Comparison of ENCODE assay signal across 9 mouse cellular contexts in the genomic region with DNA sequence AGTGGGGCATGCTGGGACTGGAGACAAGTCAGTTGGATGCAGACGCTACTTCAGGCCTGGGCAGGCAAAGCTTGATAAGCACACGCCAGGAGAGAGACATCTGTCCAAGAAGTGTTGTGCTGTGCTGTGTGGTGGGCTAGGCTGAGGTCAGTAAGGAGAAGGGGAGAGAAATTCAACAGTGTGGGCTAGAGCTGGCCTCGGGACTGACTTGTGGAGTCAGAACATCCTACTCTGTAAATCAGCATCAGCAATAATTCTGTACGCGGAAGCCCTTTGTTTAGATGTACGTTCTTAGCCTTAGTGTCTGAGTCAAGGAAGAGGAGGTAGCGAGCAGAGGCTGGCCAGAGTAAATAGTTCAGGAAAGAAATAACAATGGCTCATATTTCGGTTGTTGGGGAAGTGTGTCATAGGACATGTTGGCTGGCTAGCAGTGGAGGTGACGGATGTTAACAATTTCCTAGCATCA. TPM values are rescaled to one million over a fixed set of nuclear protein-coding genes. Genes with fewer than 3 reads are reported as not detected.
DNase-seq lines count a peak whose midpoint lies in the region; ATAC-seq and TF ChIP-seq lines count a peak whose summit lies in the region.
"Had no signal": no experiment of that assay in that cellular context is flagged by ENCODE, and none has a peak within 500 bp of the region (broad histone marks: within the 10 kb centered on the region; RNA-seq: fewer than 3 reads in every experiment).

No protein-coding gene starts in this region.

- TF ChIP-seq CTCF in embryonic fibroblast, embryonic 13.5 days (IDR thresholded peaks at IDR 0.05; ENCODE audit: borderline replicate concordance, insufficient read depth, low read length): no peak
- no peak for TF ChIP-seq CTCF in small intestine, adult 2 months (IDR thresholded peaks at IDR 0.05; ENCODE audit: extremely low read depth, insufficient read length, insufficient replicate concordance, low read depth, low read length)

- H3K9ac ChIP-seq in lung, embryonic 15.5 days: no peak overlapping the region
- H3K9ac ChIP-seq in kidney, embryonic 16.5 days (replicated peaks; ENCODE audit: low read length): no peak overlapping the region
- H3K9ac ChIP-seq: hindbrain, embryonic 15.5 days had no signal

- no peaks in the 10 kb centered on the region for H3K9me3 ChIP-seq in lung, embryonic 15.5 days
- H3K9me3 ChIP-seq in kidney, embryonic 16.5 days (ENCODE audit: low read length): no peaks in the 10 kb centered on the region
- H3K9me3 ChIP-seq: hindbrain, embryonic 15.5 days had no signal

- no peak overlapping the region for H3K4me3 ChIP-seq in lung, embryonic 15.5 days
- no peak overlapping the region for H3K4me3 ChIP-seq in embryonic fibroblast, embryonic 13.5 days (ENCODE audit: insufficient read depth, low read length)
- H3K4me3 ChIP-seq in kidney, embryonic 16.5 days (ENCODE audit: low read length): no peak overlapping the region
- H3K4me3 ChIP-seq in small intestine, adult 2 months (ENCODE audit: low read depth, low read length): no peak overlapping the region
- H3K4me3 ChIP-seq: hindbrain, embryonic 15.5 days had no signal

- no peaks in the 10 kb centered on the region for H3K27me3 ChIP-seq in lung, embryonic 15.5 days
- no peaks in the 10 kb centered on the region for H3K27me3 ChIP-seq in kidney, embryonic 16.5 days (ENCODE audit: insufficient read depth, low read length)
- no peaks in the 10 kb centered on the region for H3K27me3 ChIP-seq in small intestine, adult 2 months (ENCODE audit: control insufficient read depth, insufficient read depth, low read length)
- H3K27me3 ChIP-seq: hindbrain, embryonic 15.5 days; Patski had no signal

- no peaks in the 10 kb centered on the region for H3K36me3 ChIP-seq in lung, embryonic 15.5 days
- no peaks in the 10 kb centered on the region for H3K36me3 ChIP-seq in kidney, embryonic 16.5 days (ENCODE audit: insufficient read depth, low read length)
- no peaks in the 10 kb centered on the region for H3K36me3 ChIP-seq in small intestine, adult 2 months (ENCODE audit: control insufficient read depth, insufficient read depth, low read length)
- H3K36me3 ChIP-seq: hindbrain, embryonic 15.5 days had no signal

- WGBS in lung, embryonic 15.5 days: 27% methylated on average over 9 of the region's 9 CpGs
- WGBS in kidney, embryonic 16.5 days: 20% methylated on average over 9 of the region's 9 CpGs
- WGBS in small intestine, adult 2 months: 56% methylated on average over 9 of the region's 9 CpGs

- H3K4me1 ChIP-seq in lung, embryonic 15.5 days: peaks cover 16% of the 10 kb centered on the region
- H3K4me1 ChIP-seq in embryonic fibroblast, embryonic 13.5 days (ENCODE audit: control insufficient read depth, insufficient read depth, low read length): peaks cover 7% of the 10 kb centered on the region; the same call in 1 of the 2 replicates
- H3K4me1 ChIP-seq in kidney, embryonic 16.5 days (ENCODE audit: insufficient read depth, low read length): peaks cover 8% of the 10 kb centered on the region; the same call in 1 of the 2 replicates
- H3K4me1 ChIP-seq in small intestine, adult 2 months (ENCODE audit: control insufficient read depth, insufficient read depth, insufficient read length, low read length): no peaks in the 10 kb centered on the region
- H3K4me1 ChIP-seq: hindbrain, embryonic 15.5 days had no signal

- DNase-seq in lung, adult 18-20 months: no peak
- no peak for DNase-seq in retina, embryonic 14.5 days (ENCODE audit: low spot score)
- DNase-seq in right cerebral cortex, adult 2 months (ENCODE audit: low spot score in 2 of 2): no peak

- TF ChIP-seq POLR2A in embryonic fibroblast, embryonic 13.5 days (IDR thresholded peaks at IDR 0.05; ENCODE audit: low read depth, low read length): no peak
- TF ChIP-seq POLR2A in small intestine, adult 2 months (IDR thresholded peaks at IDR 0.05; ENCODE audit: low read depth, low read length): no peak

- peak; percentile 61 for ATAC-seq in lung, embryonic 15.5 days (ENCODE audit: borderline replicate concordance, extremely low read depth, low FRiP score, low TSS enrichment)
- peak; percentile 74 for ATAC-seq in kidney, embryonic 16.5 days (ENCODE audit: low FRiP score, low TSS enrichment)
- ATAC-seq: Patski had no signal

- H3K27ac ChIP-seq in lung, embryonic 15.5 days: peak overlapping the region; percentile 77
- H3K27ac ChIP-seq in embryonic fibroblast, embryonic 13.5 days (ENCODE audit: insufficient read depth, low read length): peak overlapping the region; percentile 36
- peak overlapping the region; percentile 77 for H3K27ac ChIP-seq in kidney, embryonic 16.5 days (ENCODE audit: low read length)
- peak overlapping the region; percentile 26; the same call in 1 of the 2 replicates for H3K27ac ChIP-seq in small intestine, adult 2 months (ENCODE audit: insufficient read depth, low read depth, low read length)
- H3K27ac ChIP-seq: hindbrain, embryonic 15.5 days had no signal

- H3K4me2 ChIP-seq in lung, embryonic 15.5 days: peak overlapping the region; percentile 18; the same call in 1 of the 2 replicates
- no peak overlapping the region for H3K4me2 ChIP-seq in kidney, embryonic 16.5 days (replicated peaks; ENCODE audit: low read depth, low read length)
- H3K4me2 ChIP-seq: hindbrain, embryonic 15.5 days had no signal

RNA-seq across cellular contexts. Expression of gene Epha1, which starts 8.9 kb away (rescaled TPM):
- polyA plus RNA-seq in lung, embryonic 15.5 days (2015; fragmentation: Nextera tagmentation; extraction: Ambion mirVana): 14.2 and 16.9 TPM in 2 replicates
- 2.1 and 5.2 TPM in 2 replicates for polyA plus RNA-seq in embryonic fibroblast, embryonic 13.5 days (2011; ENCODE audit: insufficient read length, low read depth, missing spikeins)
- polyA plus RNA-seq in kidney, embryonic 16.5 days (2015; fragmentation: Nextera tagmentation; extraction: Ambion mirVana): 8.2 and 8.6 TPM in 2 replicates
- polyA plus RNA-seq in small intestine, adult 2 months (2012; rRNA removed): 28.8 and 64.8 TPM in 2 replicates

RNA-seq across cellular contexts. Expression of gene Tas2r143, which starts 18.1 kb away (rescaled TPM):
- not detected in 2 replicates for polyA plus RNA-seq in lung, embryonic 15.5 days (2015; fragmentation: Nextera tagmentation; extraction: Ambion mirVana)
- not detected in 2 replicates for polyA plus RNA-seq in embryonic fibroblast, embryonic 13.5 days (2011; ENCODE audit: insufficient read length, low read depth, missing spikeins)
- not detected in 2 replicates for polyA plus RNA-seq in kidney, embryonic 16.5 days (2015; fragmentation: Nextera tagmentation; extraction: Ambion mirVana)
- not detected in 2 replicates for polyA plus RNA-seq in small intestine, adult 2 months (2012; rRNA removed)
- polyA plus RNA-seq: hindbrain, embryonic 15.5 days; Patski had no signal

RNA-seq across cellular contexts. Expression of gene Tas2r135, which starts 23.3 kb away (rescaled TPM):
- not detected in 2 replicates for polyA plus RNA-seq in lung, embryonic 15.5 days (2015; fragmentation: Nextera tagmentation; extraction: Ambion mirVana)
- polyA plus RNA-seq in embryonic fibroblast, embryonic 13.5 days (2011; ENCODE audit: insufficient read length, low read depth, missing spikeins): not detected in 2 replicates
- not detected in 2 replicates for polyA plus RNA-seq in kidney, embryonic 16.5 days (2015; fragmentation: Nextera tagmentation; extraction: Ambion mirVana)
- polyA plus RNA-seq in small intestine, adult 2 months (2012; rRNA removed): not detected in 2 replicates
- polyA plus RNA-seq: hindbrain, embryonic 15.5 days; Patski had no signal

RNA-seq across cellular contexts. Expression of gene Zyx, which starts 32.5 kb away (rescaled TPM):
- polyA plus RNA-seq in lung, embryonic 15.5 days (2015; fragmentation: Nextera tagmentation; extraction: Ambion mirVana): 161 and 167 TPM in 2 replicates
- 250 and 305 TPM in 2 replicates for polyA plus RNA-seq in embryonic fibroblast, embryonic 13.5 days (2011; ENCODE audit: insufficient read length, low read depth, missing spikeins)
- polyA plus RNA-seq in kidney, embryonic 16.5 days (2015; fragmentation: Nextera tagmentation; extraction: Ambion mirVana): 115 and 130 TPM in 2 replicates
- polyA plus RNA-seq in small intestine, adult 2 months (2012; rRNA removed): 104 and 222 TPM in 2 replicates

RNA-seq across cellular contexts. Expression of gene Tas2r126, which starts 52.4 kb away (rescaled TPM):
- not detected in 2 replicates for polyA plus RNA-seq in lung, embryonic 15.5 days (2015; fragmentation: Nextera tagmentation; extraction: Ambion mirVana)
- not detected in 2 replicates for polyA plus RNA-seq in embryonic fibroblast, embryonic 13.5 days (2011; ENCODE audit: insufficient read length, low read depth, missing spikeins)
- not detected in 2 replicates for polyA plus RNA-seq in kidney, embryonic 16.5 days (2015; fragmentation: Nextera tagmentation; extraction: Ambion mirVana)
- polyA plus RNA-seq in small intestine, adult 2 months (2012; rRNA removed): not detected in 2 replicates
- polyA plus RNA-seq: hindbrain, embryonic 15.5 days; Patski had no signal

Comparison
In these comparisons a context has a peak if more than half of its experiments do, and no peak if none do; other contexts are left out.
1. H3K27ac ChIP-seq: peak in every context shown above with its lines; median percentile 77 in lung, embryonic 15.5 days; 77 in kidney, embryonic 16.5 days; 36 in embryonic fibroblast, embryonic 13.5 days; 26 in small intestine, adult 2 months.